Mouse (Mus musculus): ENCODE measurements around the gene Tma7.

DNA sequence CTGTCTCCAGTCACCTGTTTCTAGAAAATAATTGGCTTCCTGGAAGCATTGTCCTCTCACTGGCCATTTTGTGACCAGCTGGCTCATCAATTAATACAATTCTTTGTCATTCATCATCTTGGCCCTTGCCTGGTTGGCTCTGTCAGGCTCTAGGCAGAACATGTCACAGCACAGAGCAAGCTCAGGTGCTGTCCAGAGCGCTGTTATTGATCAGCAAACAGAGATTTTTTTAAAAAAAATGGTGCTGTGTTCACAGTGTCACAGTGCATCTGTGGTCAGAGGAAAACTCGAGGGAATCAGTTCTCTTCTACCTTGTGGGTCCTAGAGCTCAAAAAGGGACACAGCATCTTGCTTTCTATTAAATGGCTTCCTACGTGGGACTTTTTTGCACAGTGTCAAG is 43.1 kb upstream of the Tma7 start:
- TF ChIP-seq CTCF (IDR thresholded peaks at IDR 0.05; ENCODE audit: control insufficient read depth, insufficient read depth, insufficient read length) (no peak), CEBPB (IDR thresholded peaks at IDR 0.05; ENCODE audit: low read depth) (no peak), MYOG (IDR thresholded peaks at IDR 0.05; ENCODE audit: control insufficient read depth, extremely low read depth, insufficient read length) (no peak), MAX (IDR thresholded peaks at IDR 0.05) (no peak)

Measured in C2C12 (cell line).